Mouse (Mus musculus) lung, postnatal 36 days (tissue): ENCODE measurements around the gene Tceal7.
A peak's percentile ranks its signal among the peaks of the same experiment; 100 is the strongest.
"Not testable (repeated sequence)": the region's sequence is repeated elsewhere in the genome, so short reads cannot be mapped to it uniquely, and the experiment has no call there.

Source experiments
- DNase-seq: peaks from one replicate; pipeline ENCODE4 v3.0.0; 2022; ENCODE audit warnings: mixed read lengths

Gene Tceal7

GRCm38 (mm10) chrX:136249671-136250070, 35.1 kb downstream of the Tceal7 start:
- DNase-seq, result peak; percentile 54

GRCm38 (mm10) chrX:136252023-136252729, 37.6 kb downstream of the Tceal7 start:
- DNase-seq, result no peak

GRCm38 (mm10) chrX:136267720-136268119, 53.1 kb downstream of the Tceal7 start:
- no peak for DNase-seq

- no peak for DNase-seq
Observed at GRCm38 (mm10) chrX:136268173-136268572, 53.6 kb downstream of the Tceal7 start.

GRCm38 (mm10) chrX:136269743-136270392, 55.3 kb downstream of the Tceal7 start, which contains the start of gene Bex3:
TSS of gene Bex3 (plus strand) at chrX:136270253.
- peak; percentile 53 for DNase-seq

- not testable (repeated sequence) for DNase-seq
Observed at GRCm38 (mm10) chrX:136270393-136271111, 56.0 kb downstream of the Tceal7 start.

GRCm38 (mm10) chrX:136274542-136274941, 60.0 kb downstream of the Tceal7 start:
- no peak for DNase-seq

- DNase-seq, result no peak
Observed at GRCm38 (mm10) chrX:136275386-136275785, 60.8 kb downstream of the Tceal7 start.
